Mouse (Mus musculus): Measurements from ENCODE around the gene Scly.

The Scly gene

GRCm38 (mm10) chr1:91299707-91300426 is 1.7 kb downstream of the Scly start:
- DNase-seq (ENCODE audit: low spot score in 2 of 2): peak; percentile 58 to 65

DNA sequence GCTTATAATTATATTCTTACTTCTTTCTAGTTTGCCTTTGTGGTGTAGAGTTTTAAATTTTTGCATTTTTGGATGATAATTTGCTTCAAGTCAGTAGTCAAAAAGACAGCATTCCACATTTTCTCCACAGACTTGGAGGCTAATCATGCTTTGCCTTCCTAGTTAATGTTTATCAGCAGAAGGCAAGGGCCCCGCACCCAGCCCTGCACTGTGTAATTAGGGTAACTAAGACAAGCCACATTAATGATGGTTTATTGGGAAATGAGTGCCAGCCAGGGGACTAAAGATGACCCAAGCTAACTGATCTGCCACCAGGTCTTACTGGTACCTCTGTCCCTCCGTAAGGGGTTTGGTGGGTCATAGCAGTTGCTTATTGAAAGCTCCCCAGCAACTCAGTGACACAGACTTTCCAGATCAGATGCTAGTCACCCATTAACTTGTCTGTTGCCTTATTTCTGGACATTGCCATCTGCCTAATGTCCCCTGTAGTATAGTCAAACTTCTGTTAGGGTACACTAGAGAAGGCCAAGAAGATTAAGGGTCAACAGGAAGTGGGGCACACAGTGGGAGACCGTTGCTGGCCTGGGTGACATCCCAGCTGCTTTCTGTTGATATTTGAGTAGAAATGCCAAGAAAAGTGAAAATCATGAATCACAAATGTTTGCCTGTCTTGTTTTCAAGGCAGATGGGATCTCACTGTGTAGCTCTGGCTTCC is 3.2 kb downstream of the Scly start:
- peak; percentile 12 to 36 for DNase-seq (ENCODE audit: low spot score in 2 of 2)

DNA sequence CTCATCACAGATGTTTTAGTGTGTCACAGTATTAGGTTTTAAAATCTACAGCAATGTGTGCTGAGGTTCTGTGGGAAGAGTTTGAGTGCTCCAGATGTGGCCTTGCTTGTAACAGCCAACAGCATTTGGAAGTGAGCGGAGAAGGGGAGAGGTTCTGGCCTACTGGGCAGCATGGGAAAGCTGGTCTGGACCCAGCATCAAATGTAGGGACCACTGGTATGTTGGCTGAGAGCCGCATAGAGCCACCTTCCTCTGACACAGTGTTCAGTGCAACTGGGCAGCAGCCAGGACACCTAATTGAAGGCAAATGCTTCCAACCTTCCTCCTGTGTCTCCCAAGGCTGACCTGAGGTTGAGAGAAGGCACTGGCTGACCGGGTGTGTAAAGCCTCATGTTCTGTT is 3.9 kb downstream of the Scly start:
- no peak for DNase-seq (ENCODE audit: low spot score in 2 of 2)

- no peak for DNase-seq (ENCODE audit: low spot score in 2 of 2)
Measured at GRCm38 (mm10) chr1:91304621-91305020, 6.5 kb downstream of the Scly start.

- DNase-seq (ENCODE audit: low spot score in 2 of 2): no peak
Measured at GRCm38 (mm10) chr1:91309366-91310085, 11.4 kb downstream of the Scly start.

DNA sequence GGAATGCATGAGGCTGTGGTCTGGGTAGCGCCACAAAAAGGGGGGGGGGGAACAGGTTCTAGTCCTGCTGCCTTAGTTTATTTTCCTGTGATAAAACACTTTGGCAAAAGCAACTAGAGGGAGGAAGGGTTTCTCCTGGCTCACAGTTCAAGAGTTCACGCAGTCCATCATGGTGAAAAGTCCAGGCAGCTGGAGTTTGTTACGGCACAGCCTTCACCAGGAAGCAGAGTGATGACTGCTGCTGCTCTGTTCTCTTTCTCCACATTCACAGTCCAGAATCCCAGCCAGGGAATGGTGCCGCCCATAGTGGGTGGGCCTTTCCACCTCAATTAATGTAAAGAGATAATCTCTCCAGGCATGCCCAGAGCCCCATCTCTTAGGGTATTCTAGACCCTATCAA is 14.1 kb downstream of the Scly start:
- DNase-seq (ENCODE audit: low spot score in 2 of 2): no peak

GRCm38 (mm10) chr1:91313251-91313650 is 15.1 kb downstream of the Scly start:
- DNase-seq (ENCODE audit: low spot score in 2 of 2): peak; percentile 12 to 20

DNA sequence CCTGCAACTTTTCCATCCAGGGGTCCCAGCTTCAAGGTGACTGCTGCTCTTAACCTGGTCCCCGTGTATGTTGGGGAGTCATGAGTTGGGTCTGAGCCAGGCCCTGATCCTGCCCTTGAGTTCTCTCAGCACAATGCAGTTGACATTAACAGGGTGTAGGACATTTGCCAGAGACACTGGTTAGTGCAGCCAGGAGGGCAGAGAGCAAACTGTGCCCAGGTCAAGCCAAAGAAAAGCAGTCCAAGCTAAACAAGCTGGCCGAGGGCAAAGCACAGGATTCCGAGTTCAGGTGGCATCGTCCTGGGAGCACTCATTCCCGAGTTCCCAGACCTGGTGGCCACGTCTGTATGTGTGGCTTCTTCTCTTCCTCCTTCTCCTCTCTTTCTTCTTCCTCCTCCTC is 19.5 kb downstream of the Scly start:
- DNase-seq (ENCODE audit: low spot score in 2 of 2): no peak

- DNase-seq (ENCODE audit: low spot score in 2 of 2): peak in 1 of 2 experiments; percentile 8
Measured at GRCm38 (mm10) chr1:91321760-91322438, 23.8 kb downstream of the Scly start, which contains the start of gene Espnl. Gene Espnl, plus strand, starts transcription at chr1:91322075.

DNA sequence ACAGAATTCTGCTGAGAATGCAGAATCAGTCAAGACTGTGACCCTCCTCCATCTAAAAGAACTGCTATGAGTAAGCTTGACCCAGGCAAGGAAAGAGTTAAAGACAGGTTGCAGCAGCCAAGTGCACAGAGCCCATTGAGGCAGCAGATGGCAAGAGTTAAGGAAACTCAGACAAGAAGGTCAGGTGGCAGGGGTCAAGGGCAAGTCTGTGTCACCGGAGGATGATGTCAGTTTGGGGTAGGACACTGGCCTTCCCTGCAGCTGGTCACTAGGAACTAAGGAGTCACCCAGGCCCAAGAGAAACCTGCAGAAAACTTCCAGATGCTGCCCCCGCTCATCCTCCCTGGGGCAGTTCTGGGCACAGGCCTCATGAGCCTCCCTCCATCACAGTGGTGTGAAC is 26.5 kb downstream of the Scly start:
- DNase-seq (ENCODE audit: low spot score in 2 of 2): no peak

GRCm38 (mm10) chr1:91325488-91326042 is 27.4 kb downstream of the Scly start:
- DNase-seq (ENCODE audit: low spot score in 2 of 2): no peak

DNA sequence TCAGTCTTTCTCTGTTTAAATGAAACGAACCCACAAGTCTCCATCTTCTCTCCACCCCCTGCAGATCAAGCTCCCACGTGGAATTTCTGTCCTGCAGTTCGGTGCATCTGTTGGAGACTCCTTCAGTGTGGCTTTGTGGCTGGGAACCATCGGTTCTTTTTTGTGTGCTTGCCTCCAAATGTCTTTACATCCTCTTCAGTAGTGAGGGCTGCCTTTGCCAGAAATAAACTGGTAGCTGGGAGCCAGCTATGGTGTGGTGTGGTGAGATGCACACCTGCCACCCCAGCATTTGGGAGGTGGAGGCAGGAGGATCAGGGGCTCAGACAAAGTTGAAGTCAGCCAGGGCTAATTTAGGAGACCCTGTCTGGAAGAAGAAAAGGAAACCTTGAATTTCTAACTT is 34.0 kb downstream of the Scly start:
- no peak for DNase-seq (ENCODE audit: low spot score in 2 of 2)

DNA sequence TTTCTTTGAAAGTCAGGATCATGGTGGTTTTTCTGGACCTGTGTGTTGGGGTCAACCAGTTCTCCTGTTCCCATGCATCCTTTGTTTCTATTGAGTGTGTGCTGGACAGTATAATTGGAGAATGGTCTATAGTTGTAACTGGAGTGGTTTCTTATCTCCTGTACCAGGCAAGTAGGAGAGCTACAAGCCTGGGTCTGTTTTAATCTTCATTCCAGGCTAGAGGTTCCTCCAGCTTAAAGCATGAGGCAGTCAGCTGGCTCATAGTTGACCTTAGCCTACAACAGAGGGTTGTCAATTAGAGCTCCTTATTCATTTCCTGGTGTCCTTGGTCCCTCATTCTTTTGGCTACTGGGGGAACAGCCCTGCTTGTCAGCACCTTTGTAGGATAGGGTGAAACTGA is 35.4 kb downstream of the Scly start:
- no peak for DNase-seq (ENCODE audit: low spot score in 2 of 2)

- DNase-seq (ENCODE audit: low spot score in 2 of 2): no peak
Measured at GRCm38 (mm10) chr1:91337355-91337754, 39.2 kb downstream of the Scly start.

- no peak for DNase-seq (ENCODE audit: low spot score in 2 of 2)
Measured at GRCm38 (mm10) chr1:91344001-91344400, 45.9 kb downstream of the Scly start.

GRCm38 (mm10) chr1:91344921-91345685 is 47.0 kb downstream of the Scly start:
- DNase-seq (ENCODE audit: low spot score in 2 of 2): no peak

DNA sequence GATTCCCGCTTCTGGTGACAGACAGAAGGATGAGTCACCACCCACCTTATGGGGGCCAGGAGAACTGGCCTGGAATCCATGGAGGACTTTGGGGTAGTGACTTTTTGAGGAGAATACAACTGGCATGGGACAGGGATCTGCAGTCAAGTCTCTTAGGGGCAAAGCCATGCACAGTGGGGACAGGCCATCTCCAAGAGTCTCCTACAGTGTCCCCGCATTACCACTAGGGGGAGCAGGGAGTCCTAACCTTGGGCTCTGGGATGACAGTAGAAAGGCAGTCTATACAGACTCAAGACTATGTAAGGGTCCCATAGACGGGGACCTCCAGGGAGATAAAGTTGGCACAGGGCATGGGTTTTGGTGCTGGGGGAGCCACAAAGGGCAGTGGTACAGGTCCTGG is 48.8 kb downstream of the Scly start:
- peak; percentile 25 to 44 for DNase-seq (ENCODE audit: low spot score in 2 of 2)

DNA sequence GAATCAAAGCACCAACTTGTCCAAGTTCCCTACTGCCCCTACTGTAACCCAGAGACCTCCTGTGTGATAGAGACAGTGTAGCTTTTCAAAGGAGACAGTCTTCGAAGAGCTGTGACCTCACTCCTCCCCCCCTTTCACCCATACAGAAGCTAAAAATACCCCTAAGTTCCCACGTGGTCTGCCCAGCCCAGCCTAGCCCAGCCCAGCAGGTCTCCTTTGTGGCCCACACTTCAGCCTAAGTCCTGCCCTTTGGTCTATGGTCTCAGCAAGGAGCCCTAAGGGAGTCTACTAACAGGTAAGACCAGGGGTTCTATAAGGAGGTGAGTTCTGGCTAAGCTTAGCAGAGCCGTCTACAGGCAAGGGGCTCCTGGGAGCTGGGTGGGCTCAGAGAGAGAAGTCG is 52.7 kb downstream of the Scly start, which contains the start of gene Klhl30:
Klhl30 (plus strand) TSS at position 176 of the 400 bp plus-strand sequence.
- peak; percentile 29 to 50 for DNase-seq (ENCODE audit: low spot score in 2 of 2)

- DNase-seq (ENCODE audit: low spot score in 2 of 2): no peak
Measured at GRCm38 (mm10) chr1:91351249-91351648, 53.1 kb downstream of the Scly start.

- DNase-seq (ENCODE audit: low spot score in 2 of 2): no peak
Measured at GRCm38 (mm10) chr1:91352277-91352676, 54.1 kb downstream of the Scly start.

GRCm38 (mm10) chr1:91356105-91356504 is 58.0 kb downstream of the Scly start:
- no peak for DNase-seq (ENCODE audit: low spot score in 2 of 2)

All from heart, adult 9 months (tissue).